9 mouse cellular contexts compared by ENCODE assay signal in genomic region chr7:44337121-44337849, GRCm38 (mm10). TPM values are rescaled to one million over a fixed set of nuclear protein-coding genes. Genes with fewer than 3 reads are reported as not detected.
DNase-seq lines count a peak whose midpoint lies in the region; ATAC-seq and TF ChIP-seq lines count a peak whose summit lies in the region.
"Had no signal": no experiment of that assay in that cellular context is flagged by ENCODE, and none has a peak within 500 bp of the region (broad histone marks: within the 10 kb centered on the region; RNA-seq: fewer than 3 reads in every experiment).

No protein-coding gene starts in this region.

- DNase-seq in forebrain, embryonic 10.5 days (ENCODE audit: extremely low spot score, low spot score): no peak
- DNase-seq in heart, postnatal 14 days: no peak
- no peak for DNase-seq in urinary bladder, adult 2 months (ENCODE audit: low spot score)
- DNase-seq in adrenal gland, adult 2 months: no peak
- DNase-seq: kidney, postnatal 25 days had no signal

- peaks cover 87% of the 10 kb centered on the region for H3K27me3 ChIP-seq in E14TG2a.4 (ENCODE audit: insufficient read depth, low read length)
- peaks cover 4% of the 10 kb centered on the region; the same call in 1 of the 2 replicates for H3K27me3 ChIP-seq in ES-Bruce4 (ENCODE audit: control insufficient read depth, insufficient read depth, low read length, poor library complexity, severe bottlenecking)
- peaks cover 93% of the 10 kb centered on the region for H3K27me3 ChIP-seq in forebrain, embryonic 10.5 days (ENCODE audit: poor library complexity, severe bottlenecking)
- H3K27me3 ChIP-seq in intestine, embryonic 16.5 days (replicated peaks; ENCODE audit: control insufficient read depth, insufficient read depth, low read length): peaks cover 45% of the 10 kb centered on the region

- TF ChIP-seq CTCF in E14TG2a.4 (conservative IDR thresholded peaks at IDR 0.05; ENCODE audit: low read length) (no peak), ES-Bruce4 (IDR thresholded peaks at IDR 0.05; ENCODE audit: low read depth, low read length) (no peak)

- H3K27ac ChIP-seq in ES-Bruce4 (ENCODE audit: insufficient read depth, low read length): no peak overlapping the region
- no peak overlapping the region for H3K27ac ChIP-seq in forebrain, embryonic 10.5 days
- no peak overlapping the region for H3K27ac ChIP-seq in intestine, embryonic 16.5 days (ENCODE audit: low read length)
- H3K27ac ChIP-seq: limb, embryonic 15.5 days had no signal

- H3K36me3 ChIP-seq in E14TG2a.4 (ENCODE audit: insufficient read depth, low read length): no peaks in the 10 kb centered on the region
- H3K36me3 ChIP-seq in ES-Bruce4 (ENCODE audit: control insufficient read depth, insufficient read depth, low read length, poor library complexity, severe bottlenecking): no peaks in the 10 kb centered on the region
- H3K36me3 ChIP-seq in forebrain, embryonic 10.5 days (replicated peaks): no peaks in the 10 kb centered on the region
- no peaks in the 10 kb centered on the region for H3K36me3 ChIP-seq in intestine, embryonic 16.5 days (ENCODE audit: control insufficient read depth, insufficient read depth, low read length)
- H3K36me3 ChIP-seq: limb, embryonic 15.5 days had no signal

- 0 out of 2 replicates have a peak overlapping the region, but pooled peaks have one; percentile 9 for H3K4me2 ChIP-seq in intestine, embryonic 16.5 days (ENCODE audit: low read depth, low read length)
- H3K4me2 ChIP-seq: limb, embryonic 15.5 days had no signal

- whole genome bisulfite sequencing in forebrain, embryonic 10.5 days: 2% methylated on average over 32 of the region's 32 CpGs
- 5% methylated on average over 32 of the region's 32 CpGs for WGBS in intestine, embryonic 16.5 days

- no peak for TF ChIP-seq POLR2A in ES-Bruce4 (IDR thresholded peaks at IDR 0.05; ENCODE audit: insufficient read depth, low read length)

- intact Hi-C loops in heart, postnatal 14 days (cut with DNase I): no loop called here

- H3K4me3 ChIP-seq in E14TG2a.4 (replicated peaks; ENCODE audit: low read length) (peak overlapping the region; percentile 75), ES-Bruce4 (ENCODE audit: low read depth, low read length) (peak overlapping the region; percentile 30)
- H3K4me3 ChIP-seq in forebrain, embryonic 10.5 days: peak overlapping the region; percentile 63
- H3K4me3 ChIP-seq in intestine, embryonic 16.5 days (ENCODE audit: low read length): peak overlapping the region; percentile 5; the same call in 1 of the 2 replicates
- H3K4me3 ChIP-seq: limb, embryonic 15.5 days had no signal

- H3K9ac ChIP-seq in ES-Bruce4 (ENCODE audit: low read depth, poor library complexity, severe bottlenecking): no peak overlapping the region
- no peak overlapping the region for H3K9ac ChIP-seq in intestine, embryonic 16.5 days (ENCODE audit: low read depth, low read length)
- H3K9ac ChIP-seq: limb, embryonic 15.5 days had no signal

- no peak for TF ChIP-seq EP300 in ES-Bruce4 (IDR thresholded peaks at IDR 0.05; ENCODE audit: insufficient read depth, low read depth, low read length)

- no peak for ATAC-seq in intestine, embryonic 16.5 days

- H3K9me3 ChIP-seq in E14TG2a.4 (ENCODE audit: low read length): no peaks in the 10 kb centered on the region
- no peaks in the 10 kb centered on the region for H3K9me3 ChIP-seq in ES-Bruce4 (replicated peaks; ENCODE audit: control insufficient read depth, insufficient read depth, low read length, poor library complexity, severe bottlenecking)
- no peaks in the 10 kb centered on the region for H3K9me3 ChIP-seq in forebrain, embryonic 10.5 days
- H3K9me3 ChIP-seq in intestine, embryonic 16.5 days (ENCODE audit: control insufficient read depth, low read length): no peaks in the 10 kb centered on the region
- H3K9me3 ChIP-seq: limb, embryonic 15.5 days had no signal

- H3K4me1 ChIP-seq in E14TG2a.4 (replicated peaks; ENCODE audit: low read depth, low read length) (peaks cover 49% of the 10 kb centered on the region), ES-Bruce4 (ENCODE audit: control insufficient read depth, insufficient read depth, low read length) (no peaks in the 10 kb centered on the region)
- H3K4me1 ChIP-seq in forebrain, embryonic 10.5 days: peaks cover 25% of the 10 kb centered on the region
- H3K4me1 ChIP-seq in intestine, embryonic 16.5 days (ENCODE audit: control insufficient read depth, insufficient read depth, low read length): 0 out of 2 replicates have a peak, but pooled peaks cover 3% of the 10 kb centered on the region

RNA-seq across cellular contexts. Expression of gene Shank1, which starts 27.2 kb away (rescaled TPM):
- polyA plus RNA-seq in ES-Bruce4 (2011; ENCODE audit: insufficient read depth, insufficient read length, low read depth, missing spikeins): 2.5 and 3.4 TPM in 2 replicates
- 1.4 TPM in 2 replicates for polyA plus RNA-seq in forebrain, embryonic 10.5 days (2016; fragmentation: Nextera tagmentation; extraction: Ambion mirVana)
- polyA plus RNA-seq in intestine, embryonic 16.5 days (2015; fragmentation: Nextera tagmentation; extraction: Ambion mirVana): 1.2 and 1.5 TPM in 2 replicates
- 1 to 10 TPM; 1.0 to 1.4 TPM for total RNA-seq in heart, postnatal 14 days (2021)
- polyA plus RNA-seq in urinary bladder, adult 2 months (2012; rRNA removed): 0.85 and 1.9 TPM in 2 replicates
- total RNA-seq in adrenal gland, adult 2 months (2021): 1 to 10 TPM; 8.0 to 9.1 TPM
- polyA plus RNA-seq in adrenal gland, adult 2 months (2012; rRNA removed): 2.5 and 2.9 TPM in 2 replicates

RNA-seq across cellular contexts. Expression of gene Clec11a, which starts 30.6 kb away (rescaled TPM):
- polyA plus RNA-seq in ES-Bruce4 (2011; ENCODE audit: insufficient read depth, insufficient read length, low read depth, missing spikeins): 0.75 and 0.87 TPM in 2 replicates
- polyA plus RNA-seq in forebrain, embryonic 10.5 days (2016; fragmentation: Nextera tagmentation; extraction: Ambion mirVana): 2.5 and 2.9 TPM in 2 replicates
- 6.7 and 7.1 TPM in 2 replicates for polyA plus RNA-seq in intestine, embryonic 16.5 days (2015; fragmentation: Nextera tagmentation; extraction: Ambion mirVana)
- total RNA-seq in heart, postnatal 14 days (2021): under 1 TPM; 0.84 to 0.88 TPM
- polyA plus RNA-seq in urinary bladder, adult 2 months (2012; rRNA removed): 17.2 and 19.7 TPM in 2 replicates
- total RNA-seq in adrenal gland, adult 2 months (2021): 1 to 10 TPM; 4.6 to 5.1 TPM
- 11.4 and 13.0 TPM in 2 replicates for polyA plus RNA-seq in adrenal gland, adult 2 months (2012; rRNA removed)

RNA-seq across cellular contexts. Expression of gene Syt3, which starts 46.6 kb away (rescaled TPM):
- polyA plus RNA-seq in ES-Bruce4 (2011; ENCODE audit: insufficient read depth, insufficient read length, low read depth, missing spikeins): 1.8 and 1.9 TPM in 2 replicates
- polyA plus RNA-seq in forebrain, embryonic 10.5 days (2016; fragmentation: Nextera tagmentation; extraction: Ambion mirVana): 3.2 and 4.1 TPM in 2 replicates
- polyA plus RNA-seq in intestine, embryonic 16.5 days (2015; fragmentation: Nextera tagmentation; extraction: Ambion mirVana): 0.82 and 1.2 TPM in 2 replicates
- total RNA-seq in heart, postnatal 14 days (2021): 1 to 10 TPM; 1.5 to 2.2 TPM
- polyA plus RNA-seq in urinary bladder, adult 2 months (2012; rRNA removed): 4.1 and 4.3 TPM in 2 replicates
- total RNA-seq in adrenal gland, adult 2 months (2021): 1 to 10 TPM; 4.8 to 6.2 TPM
- 12.1 and 16.0 TPM in 2 replicates for polyA plus RNA-seq in adrenal gland, adult 2 months (2012; rRNA removed)

RNA-seq across cellular contexts. Expression of gene 1700008O03Rik, which starts 48.3 kb away (rescaled TPM):
- 7.7 and 8.3 TPM in 2 replicates for polyA plus RNA-seq in ES-Bruce4 (2011; ENCODE audit: insufficient read depth, insufficient read length, low read depth, missing spikeins)
- 1.6 and 2.1 TPM in 2 replicates for polyA plus RNA-seq in forebrain, embryonic 10.5 days (2016; fragmentation: Nextera tagmentation; extraction: Ambion mirVana)
- polyA plus RNA-seq in intestine, embryonic 16.5 days (2015; fragmentation: Nextera tagmentation; extraction: Ambion mirVana): 0.66 and 0.88 TPM in 2 replicates
- under 1 TPM in 1 of 2 experiments, not detected in 1; 0.24 TPM for total RNA-seq in heart, postnatal 14 days (2021)
- polyA plus RNA-seq in urinary bladder, adult 2 months (2012; rRNA removed): 1.4 and 1.5 TPM in 2 replicates
- 1 to 10 TPM in 1 of 2 experiments, under 1 TPM in 1; 0.66 to 1.2 TPM for total RNA-seq in adrenal gland, adult 2 months (2021)
- polyA plus RNA-seq in adrenal gland, adult 2 months (2012; rRNA removed): 1.6 and 2.3 TPM in 2 replicates

Comparison
In these comparisons a context has a peak if more than half of its experiments do, and no peak if none do; other contexts are left out.
1. H3K4me3 ChIP-seq: peak in every context shown above with its lines; median percentile 75 in E14TG2a.4; 63 in forebrain, embryonic 10.5 days; 30 in ES-Bruce4; 5 in intestine, embryonic 16.5 days.